Mouse (Mus musculus) embryonic fibroblast, embryonic 13.5 days (primary cell): ENCODE measurements around the gene Cracr2b.
A peak's percentile ranks its signal among the peaks of the same experiment; 100 is the strongest.

Source experiments
- CTCF ChIP-seq: IDR thresholded peaks from 2 replicates; pipeline ENCODE4 v1.5.1; 2011; ENCODE audit warnings: mild to moderate bottlenecking, control low read depth, low read length, moderate library complexity, borderline replicate concordance; ENCODE audit not compliant: insufficient read depth
- POLR2A ChIP-seq: IDR thresholded peaks from 2 replicates; pipeline ENCODE4 v1.6.1; 2011; ENCODE audit warnings: low read depth, mild to moderate bottlenecking, control low read depth, low read length, moderate library complexity

DNA sequence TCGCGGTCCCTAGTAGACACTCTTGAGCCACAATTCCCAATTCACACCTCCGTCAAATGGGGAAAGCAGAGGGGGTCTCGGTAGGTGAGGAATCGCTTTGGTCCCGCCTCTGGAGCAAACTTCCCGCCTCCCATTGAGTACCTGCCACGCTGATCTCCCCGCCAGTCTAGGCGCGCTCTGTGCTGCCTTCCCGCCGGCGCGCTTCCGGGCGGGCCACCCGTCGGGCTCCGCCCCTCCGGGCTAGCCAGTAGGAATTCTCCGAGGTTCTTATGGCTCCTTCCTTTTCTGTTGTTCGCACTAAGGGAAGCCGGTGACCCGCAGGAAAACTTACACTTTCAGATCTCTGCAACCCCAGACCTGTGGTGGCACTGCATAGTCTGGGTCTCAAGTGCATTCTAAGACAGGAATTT is 17.1 kb upstream of the Cracr2b start, which contains the start of gene Pidd1:
- TF ChIP-seq CTCF: no peak
- TF ChIP-seq POLR2A: peak; percentile 67
